Mouse (Mus musculus): ENCODE measurements at regions not wholly inside any gene's neighbourhood (a gene's known extent, or its start where the extent isn't known, plus 50 kb on each side); places are given as distances from the start of the nearest gene placed in this dataset.

DNA sequence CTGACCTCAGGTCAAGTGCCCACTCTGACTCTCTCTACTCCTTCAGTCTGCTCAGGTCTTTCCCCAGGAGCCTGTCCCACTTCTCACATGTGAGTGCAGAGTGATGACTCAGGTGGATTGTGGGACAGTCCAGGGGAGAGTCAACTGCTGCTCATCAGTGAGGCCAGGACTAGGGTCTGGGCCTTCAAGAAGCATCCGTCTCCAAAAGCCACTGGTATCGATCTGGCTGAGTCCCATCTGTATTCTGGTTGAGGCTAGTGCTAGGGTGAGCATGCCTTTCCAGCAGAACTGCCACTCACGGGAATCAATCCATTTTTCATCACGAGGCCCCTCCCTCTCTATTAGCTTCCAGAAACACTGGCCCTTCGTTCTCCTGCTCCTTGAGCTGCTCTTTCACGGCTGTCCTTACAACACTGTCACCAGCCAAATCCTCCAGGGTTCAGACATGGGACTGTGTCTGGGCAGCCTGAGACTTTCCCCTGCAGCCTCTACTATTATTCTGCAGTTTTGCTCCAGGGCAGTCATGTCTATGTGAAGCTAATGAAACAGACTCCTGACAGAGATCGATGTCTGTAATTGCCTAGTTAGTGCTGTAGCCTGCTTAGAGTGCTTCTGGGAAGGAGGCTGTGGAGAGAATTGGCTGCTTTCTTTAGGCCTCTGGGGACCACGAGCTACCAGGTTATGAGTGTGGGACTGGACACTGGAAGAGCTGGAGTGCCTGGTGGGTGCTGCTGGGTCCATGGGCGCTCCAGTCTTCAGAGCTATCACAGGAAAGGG, 169.3 kb downstream of the Med10 start:
- Histone ChIP-seq H3K9me3 (ENCODE audit: low read depth, low read length) (no peaks in the 10 kb centered on the region), H3K27me3 (ENCODE audit: insufficient read depth, low read length) (no peaks in the 10 kb centered on the region), H3K9ac (no peak overlapping the region), H3K4me2 (no peak overlapping the region), H3K36me3 (ENCODE audit: insufficient read depth) (no peaks in the 10 kb centered on the region), H3K27ac (ENCODE audit: low read depth) (no peak overlapping the region), H3K4me3 (ENCODE audit: low read depth, low read length) (no peak overlapping the region), H3K4me1 (ENCODE audit: insufficient read depth) (no peaks in the 10 kb centered on the region)
- DNase-seq (no peak), ATAC-seq (ENCODE audit: insufficient read depth) (no peak)
- WGBS = 77% methylated on average over 9 of the region's 9 CpGs
- TF ChIP-seq CTCF (IDR thresholded peaks at IDR 0.05; ENCODE audit: low read depth) = no peak

DNA sequence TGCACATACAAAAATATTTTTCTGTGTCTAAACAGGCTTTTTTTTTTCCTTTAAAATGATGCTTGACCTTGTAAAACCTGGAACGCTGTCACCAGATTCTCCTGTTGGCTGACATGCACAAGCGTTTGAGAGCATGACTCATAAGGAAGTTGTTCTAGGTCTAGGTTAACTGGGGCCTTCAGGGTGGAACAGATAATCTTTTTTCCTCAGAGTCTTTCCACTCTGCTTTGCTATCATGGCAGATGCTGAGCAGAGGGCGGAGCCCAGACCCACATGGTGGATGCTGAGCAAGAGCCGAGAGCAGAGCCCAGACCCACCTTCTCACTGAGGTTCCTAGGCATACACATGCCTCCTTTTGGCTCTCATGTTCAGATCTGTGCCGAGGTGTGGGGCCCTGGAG, 172.6 kb downstream of the Med10 start:
- no peak overlapping the region for H3K9ac ChIP-seq
- no peaks in the 10 kb centered on the region for H3K4me1 ChIP-seq (ENCODE audit: insufficient read depth)
- H3K4me3 ChIP-seq (ENCODE audit: low read depth, low read length) = no peak overlapping the region
- TF ChIP-seq CTCF (IDR thresholded peaks at IDR 0.05; ENCODE audit: low read depth) = no peak
- no peaks in the 10 kb centered on the region for H3K27me3 ChIP-seq (ENCODE audit: insufficient read depth, low read length)
- H3K27ac ChIP-seq (ENCODE audit: low read depth) = no peak overlapping the region
- DNase-seq (no peak), ATAC-seq (ENCODE audit: insufficient read depth) (no peak)
- no peaks in the 10 kb centered on the region for H3K36me3 ChIP-seq (ENCODE audit: insufficient read depth)
- 76% methylated on average over 5 of the region's 5 CpGs for WGBS
- H3K9me3 ChIP-seq (ENCODE audit: low read depth, low read length) = no peaks in the 10 kb centered on the region
- no peak overlapping the region for H3K4me2 ChIP-seq

DNA sequence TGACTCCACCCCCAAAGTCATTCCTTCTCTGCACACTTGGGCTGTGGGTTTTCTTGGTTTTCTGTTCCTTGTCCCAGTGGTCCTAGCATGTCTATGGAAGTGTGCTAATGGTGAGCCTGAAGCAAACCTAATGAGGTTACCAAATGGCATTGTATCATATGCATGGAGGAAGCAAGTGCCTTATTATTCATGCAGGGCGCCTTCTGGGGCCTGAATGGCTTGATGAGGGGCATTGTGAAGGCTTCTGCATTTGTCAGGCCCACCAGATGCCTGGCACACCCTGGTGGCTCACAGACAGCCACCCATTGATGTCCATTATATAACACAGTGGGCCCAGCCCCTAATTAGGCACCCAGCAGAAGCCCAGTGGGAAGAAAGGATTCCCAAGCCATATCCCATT, 182.0 kb downstream of the Med10 start:
- DNase-seq = no peak
- no peaks in the 10 kb centered on the region for H3K36me3 ChIP-seq (ENCODE audit: insufficient read depth)

DNA sequence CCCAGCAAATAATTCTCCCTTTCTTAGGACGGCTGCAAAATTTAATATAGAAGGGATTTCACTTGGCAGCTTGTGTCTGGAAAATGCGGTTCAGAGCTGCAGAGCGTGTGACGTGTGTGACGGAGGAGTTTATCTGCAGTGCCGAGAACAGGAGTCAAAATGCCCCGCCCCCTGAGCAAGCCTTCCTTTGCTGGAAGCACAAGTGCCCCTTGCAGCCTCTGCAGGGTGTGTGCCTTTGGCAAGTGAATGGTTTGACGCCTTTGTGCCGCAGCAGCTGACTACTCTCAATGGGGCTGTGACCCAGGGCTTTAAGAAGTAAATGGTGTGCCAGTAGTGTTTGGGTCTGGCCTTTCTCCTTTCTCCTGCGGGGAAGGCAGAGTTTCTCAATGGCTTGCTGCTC, 185.0 kb downstream of the Med10 start:
- 11% methylated on average over 10 of the region's 10 CpGs for WGBS
- H3K4me2 ChIP-seq = no peak overlapping the region

More for the DNA sequence above, 182.0 kb downstream of the Med10 start:
- Histone ChIP-seq H3K27ac (ENCODE audit: low read depth) (no peak overlapping the region), H3K27me3 (ENCODE audit: insufficient read depth, low read length) (no peaks in the 10 kb centered on the region), H3K4me1 (ENCODE audit: insufficient read depth) (peaks cover 3% of the 10 kb centered on the region; the same call in 1 of the 2 replicates), H3K9ac (no peak overlapping the region), H3K9me3 (ENCODE audit: low read depth, low read length) (no peaks in the 10 kb centered on the region), H3K4me3 (ENCODE audit: low read depth, low read length) (no peak overlapping the region), H3K4me2 (no peak overlapping the region)
- no peak for ATAC-seq (ENCODE audit: insufficient read depth)
- 65% methylated on average over 1 of the region's 1 CpGs for WGBS
- TF ChIP-seq CTCF (IDR thresholded peaks at IDR 0.05; ENCODE audit: low read depth) = no peak

DNA sequence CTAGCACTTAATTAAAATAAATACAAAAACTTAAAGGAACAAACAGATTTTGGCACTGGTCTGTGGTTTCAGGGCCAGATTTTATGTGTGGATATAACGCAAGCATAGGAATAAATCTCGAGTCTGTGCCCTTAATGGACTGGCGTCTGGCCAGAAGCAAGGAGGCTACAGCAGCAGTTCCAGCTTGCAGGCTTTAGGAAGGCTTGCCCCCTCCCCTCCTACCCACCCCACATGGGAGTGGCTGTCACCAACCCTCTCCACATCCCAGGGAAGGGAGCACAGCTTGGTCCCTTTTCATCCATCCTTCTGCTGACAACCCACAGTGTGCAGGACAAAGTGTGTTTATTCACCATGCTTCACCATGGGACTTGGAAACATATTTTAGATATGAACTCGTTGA, 186.1 kb downstream of the Med10 start:
- Histone ChIP-seq H3K27ac (ENCODE audit: low read depth) (no peak overlapping the region), H3K4me2 (no peak overlapping the region), H3K9me3 (ENCODE audit: low read depth, low read length) (no peaks in the 10 kb centered on the region), H3K27me3 (ENCODE audit: insufficient read depth, low read length) (no peaks in the 10 kb centered on the region), H3K4me3 (ENCODE audit: low read depth, low read length) (no peak overlapping the region), H3K4me1 (ENCODE audit: insufficient read depth) (peaks cover 3% of the 10 kb centered on the region; the same call in 1 of the 2 replicates), H3K9ac (no peak overlapping the region), H3K36me3 (ENCODE audit: insufficient read depth) (no peaks in the 10 kb centered on the region)
- DNase-seq = peak; percentile 85
- WGBS = 22% methylated on average over 4 of the region's 4 CpGs
- no peak for TF ChIP-seq CTCF (IDR thresholded peaks at IDR 0.05; ENCODE audit: low read depth)
- peak; percentile 94 for ATAC-seq (ENCODE audit: insufficient read depth)

More for the DNA sequence above, 185.0 kb downstream of the Med10 start:
- peaks cover 3% of the 10 kb centered on the region; the same call in 1 of the 2 replicates for H3K4me1 ChIP-seq (ENCODE audit: insufficient read depth)
- no peaks in the 10 kb centered on the region for H3K9me3 ChIP-seq (ENCODE audit: low read depth, low read length)
- ATAC-seq (ENCODE audit: insufficient read depth) = peak; percentile 17; the same call in 1 of the 2 replicates
- H3K36me3 ChIP-seq (ENCODE audit: insufficient read depth) = no peaks in the 10 kb centered on the region
- no peaks in the 10 kb centered on the region for H3K27me3 ChIP-seq (ENCODE audit: insufficient read depth, low read length)
- no peak overlapping the region for H3K4me3 ChIP-seq (ENCODE audit: low read depth, low read length)
- no peak overlapping the region for H3K9ac ChIP-seq
- peak; percentile 74 for DNase-seq
- H3K27ac ChIP-seq (ENCODE audit: low read depth) = no peak overlapping the region
- no peak for TF ChIP-seq CTCF (IDR thresholded peaks at IDR 0.05; ENCODE audit: low read depth)

DNA sequence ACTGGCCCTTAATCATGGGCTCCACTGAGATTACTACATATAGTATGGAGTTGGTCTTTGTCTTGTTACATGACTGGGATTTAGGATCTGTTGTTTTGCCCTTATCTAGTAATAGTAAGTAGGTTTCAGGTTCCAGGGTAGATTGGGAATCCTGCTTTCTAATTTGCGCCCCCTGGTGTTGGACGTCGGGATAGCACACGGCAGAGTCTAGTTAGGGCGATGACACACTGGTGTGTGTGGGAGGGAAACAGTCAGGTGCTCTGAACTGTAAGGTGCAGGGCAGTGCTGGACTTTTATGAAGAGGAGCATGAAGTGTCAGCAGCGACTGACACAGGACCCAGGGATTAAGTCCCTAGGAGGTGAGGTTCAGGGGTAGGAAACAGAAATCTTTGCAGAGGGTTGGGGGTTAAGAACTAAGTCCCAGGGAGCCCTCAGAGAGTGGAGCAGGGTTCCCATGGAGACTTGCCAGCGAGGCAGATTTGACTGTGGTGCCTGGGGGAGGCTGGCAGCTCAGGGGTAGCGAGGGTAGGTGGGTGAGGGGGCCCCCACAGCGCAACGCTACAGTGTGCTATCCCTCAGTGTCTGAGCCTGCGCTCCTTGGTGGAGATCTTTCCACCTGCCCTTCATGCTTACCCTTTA, 189.2 kb downstream of the Med10 start:
- Histone ChIP-seq H3K4me1 (ENCODE audit: insufficient read depth) (peaks cover 3% of the 10 kb centered on the region; the same call in 1 of the 2 replicates), H3K4me2 (no peak overlapping the region), H3K27ac (ENCODE audit: low read depth) (no peak overlapping the region), H3K9me3 (ENCODE audit: low read depth, low read length) (no peaks in the 10 kb centered on the region), H3K4me3 (ENCODE audit: low read depth, low read length) (no peak overlapping the region), H3K27me3 (ENCODE audit: insufficient read depth, low read length) (no peaks in the 10 kb centered on the region), H3K9ac (no peak overlapping the region), H3K36me3 (ENCODE audit: insufficient read depth) (no peaks in the 10 kb centered on the region)
- TF ChIP-seq CTCF (IDR thresholded peaks at IDR 0.05; ENCODE audit: low read depth) = peak; percentile 85
- 28% methylated on average over 11 of the region's 11 CpGs for WGBS
- peak; percentile 77 for DNase-seq
- ATAC-seq (ENCODE audit: insufficient read depth) = no peak

DNA sequence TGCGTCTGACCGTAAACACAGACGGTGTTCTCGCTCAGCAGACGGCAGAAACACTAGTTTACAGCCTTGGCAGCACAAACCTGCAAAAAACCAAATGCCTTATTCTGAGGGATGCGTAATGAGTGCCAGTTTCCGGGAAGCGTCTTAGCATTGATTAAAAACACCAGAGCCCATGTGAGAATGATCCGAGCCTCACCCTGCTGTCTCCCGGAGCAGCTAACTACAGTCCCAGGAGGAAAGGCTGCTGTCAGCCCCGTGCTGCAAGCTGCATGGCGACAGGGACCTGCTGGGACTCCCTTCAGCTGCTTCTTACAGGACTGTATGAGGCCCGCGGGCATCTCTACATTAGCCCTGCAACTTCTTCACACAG, 189.7 kb downstream of the Med10 start:
- Histone ChIP-seq H3K4me3 (ENCODE audit: low read depth, low read length) (no peak overlapping the region), H3K36me3 (ENCODE audit: insufficient read depth) (no peaks in the 10 kb centered on the region), H3K9ac (no peak overlapping the region), H3K4me1 (ENCODE audit: insufficient read depth) (peaks cover 3% of the 10 kb centered on the region; the same call in 1 of the 2 replicates), H3K27me3 (ENCODE audit: insufficient read depth, low read length) (no peaks in the 10 kb centered on the region), H3K4me2 (no peak overlapping the region), H3K9me3 (ENCODE audit: low read depth, low read length) (no peaks in the 10 kb centered on the region), H3K27ac (ENCODE audit: low read depth) (no peak overlapping the region)
- 48% methylated on average over 14 of the region's 14 CpGs for WGBS
- ATAC-seq (ENCODE audit: insufficient read depth) (no peak), DNase-seq (no peak)
- no peak for TF ChIP-seq CTCF (IDR thresholded peaks at IDR 0.05; ENCODE audit: low read depth)
